Mouse (Mus musculus) liver, embryonic 14.5 days (tissue): ENCODE results near the gene Tcap.

Source experiments
- CTCF ChIP-seq: IDR thresholded peaks from 2 replicates; pipeline ENCODE4 v1.5.1; 2016; ENCODE audit warnings: antibody characterized with exemption, low read depth, control low read depth
- EP300 ChIP-seq: IDR thresholded peaks from 2 replicates; pipeline ENCODE4 v1.6.1; 2016; ENCODE audit warnings: antibody characterized with exemption, low read depth

GRCm38 (mm10) chr11:98412797-98413301 is 29.2 kb downstream of the Tcap start:
- TF ChIP-seq EP300: no peak
- no peak for TF ChIP-seq CTCF
